Mouse (Mus musculus): ENCODE measurements around the gene Slamf6. TPM values are rescaled to one million over a fixed set of nuclear protein-coding genes. Genes with fewer than 3 reads are reported as not detected.
"Not testable (repeated sequence)": the region's sequence is repeated elsewhere in the genome, so short reads cannot be mapped to it uniquely, and the experiment has no call there.

Slamf6 gene
- polyA plus RNA-seq, 1 experiment from 2014 or later, result not detected

DNA sequence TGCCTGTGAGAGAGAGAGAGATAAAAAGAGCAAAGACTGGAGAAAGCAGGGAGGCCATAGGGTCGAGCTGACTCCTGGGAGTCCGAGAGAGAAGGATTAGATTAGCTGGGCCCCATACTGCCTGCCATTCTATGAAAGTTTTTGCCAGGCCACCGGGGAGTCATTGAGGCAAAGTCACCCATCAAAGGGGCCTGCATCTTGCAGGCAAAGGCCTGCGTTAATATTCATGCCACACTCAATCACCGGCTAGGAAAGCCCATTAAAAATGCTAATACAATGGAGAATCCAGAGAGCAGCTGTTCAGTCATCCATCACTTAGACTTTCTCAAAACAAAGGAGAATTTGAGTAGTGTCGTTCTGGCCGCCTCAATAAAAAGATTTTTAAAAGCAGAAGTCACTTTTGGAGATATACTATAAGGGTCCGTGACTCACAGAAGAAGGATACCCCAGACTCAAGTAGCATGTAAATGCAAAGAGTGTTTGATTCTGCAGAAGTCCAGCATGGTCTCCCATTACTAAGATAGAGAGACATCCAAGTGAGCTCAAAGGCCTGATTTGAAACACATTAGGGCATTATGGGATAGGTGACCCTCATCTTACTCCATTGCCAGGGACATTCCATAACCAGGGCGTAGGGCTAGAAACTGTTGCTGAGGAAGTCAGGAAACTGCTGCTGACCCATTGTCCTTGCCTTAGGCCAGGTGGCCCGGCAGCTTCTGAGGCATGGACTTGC is 53.7 kb downstream of the Slamf6 start:
- ATAC-seq, result peak; percentile 37; the same call in 1 of the 2 replicates
- no peak overlapping the region for H3K4me2 ChIP-seq (ENCODE audit: low read length)
- 23% methylated on average over 10 of the region's 10 CpGs for WGBS
- 0 out of 2 replicates have a peak, but pooled peaks cover 2% of the 10 kb centered on the region for H3K4me1 ChIP-seq (ENCODE audit: control insufficient read depth, insufficient read depth, low read depth, low read length)
- no peak overlapping the region for H3K9ac ChIP-seq (ENCODE audit: low read depth, low read length)
- H3K27ac ChIP-seq (ENCODE audit: low read depth, low read length), result no peak overlapping the region
- H3K36me3 ChIP-seq (ENCODE audit: control insufficient read depth, insufficient read depth, low read length), result no peaks in the 10 kb centered on the region
- H3K27me3 ChIP-seq (replicated peaks; ENCODE audit: control insufficient read depth, insufficient read depth, low read length), result no peaks in the 10 kb centered on the region
- H3K9me3 ChIP-seq (ENCODE audit: control insufficient read depth, low read length), result no peaks in the 10 kb centered on the region
- no peak overlapping the region for H3K4me3 ChIP-seq (ENCODE audit: low read length)

DNA sequence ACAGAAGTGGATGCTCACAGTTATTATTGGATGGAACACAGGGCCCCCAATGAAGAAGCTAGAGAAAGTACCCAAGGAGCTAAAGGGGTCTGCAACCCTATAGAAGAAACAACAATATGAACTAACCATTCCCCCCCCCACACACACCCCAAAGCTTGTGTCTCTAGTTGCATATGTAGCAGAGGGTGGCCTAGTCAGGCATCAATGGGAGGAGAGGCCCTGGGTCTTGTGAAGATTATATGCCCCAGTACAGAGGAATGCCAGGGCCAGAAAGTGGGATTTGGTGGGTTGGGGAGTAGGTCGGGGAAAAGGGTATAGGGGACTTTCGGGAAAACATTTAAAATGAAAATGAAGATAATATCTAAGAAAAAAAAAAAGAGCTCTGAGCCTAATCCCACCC is 57.0 kb downstream of the Slamf6 start:
- ATAC-seq; H3K4me1 ChIP-seq (ENCODE audit: control insufficient read depth, insufficient read depth, low read depth, low read length): not testable (repeated sequence)

DNA sequence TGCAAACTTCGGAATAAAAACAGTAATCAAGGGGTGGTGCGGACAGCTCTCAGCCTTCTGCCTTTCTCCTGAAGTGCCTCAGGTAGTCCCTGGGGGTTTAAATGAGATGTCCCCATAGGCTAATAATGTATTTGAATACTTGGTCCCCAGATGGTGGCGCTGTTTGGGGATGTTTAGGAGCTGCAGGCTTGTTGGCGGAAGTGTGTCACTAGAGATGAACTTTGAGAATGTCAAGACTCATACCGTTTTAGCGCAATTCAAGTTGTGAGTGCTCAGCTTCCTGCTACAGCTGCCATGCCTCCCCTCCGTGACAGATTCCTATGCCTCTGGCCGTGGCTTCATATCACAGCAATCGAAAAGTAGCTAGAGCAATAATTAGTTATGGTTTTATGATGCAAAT is 58.1 kb downstream of the Slamf6 start:
- Histone ChIP-seq H3K4me3 (ENCODE audit: low read length) (no peak overlapping the region), H3K27ac (ENCODE audit: low read depth, low read length) (no peak overlapping the region), H3K9me3 (ENCODE audit: control insufficient read depth, low read length) (no peaks in the 10 kb centered on the region), H3K36me3 (ENCODE audit: control insufficient read depth, insufficient read depth, low read length) (no peaks in the 10 kb centered on the region), H3K4me1 (ENCODE audit: control insufficient read depth, insufficient read depth, low read depth, low read length) (0 out of 2 replicates have a peak, but pooled peaks cover 2% of the 10 kb centered on the region), H3K4me2 (ENCODE audit: low read length) (no peak overlapping the region), H3K9ac (ENCODE audit: low read depth, low read length) (no peak overlapping the region), H3K27me3 (replicated peaks; ENCODE audit: control insufficient read depth, insufficient read depth, low read length) (no peaks in the 10 kb centered on the region)
- ATAC-seq, result no peak
- WGBS, result 91% methylated on average over 9 of the region's 9 CpGs

More for the DNA sequence above, 57.0 kb downstream of the Slamf6 start:
- not testable (repeated sequence) for H3K9me3 ChIP-seq (ENCODE audit: control insufficient read depth, low read length); H3K27ac ChIP-seq (ENCODE audit: low read depth, low read length); H3K27me3 ChIP-seq (replicated peaks; ENCODE audit: control insufficient read depth, insufficient read depth, low read length); H3K9ac ChIP-seq (ENCODE audit: low read depth, low read length); H3K4me2 ChIP-seq (ENCODE audit: low read length); H3K4me3 ChIP-seq (ENCODE audit: low read length); H3K36me3 ChIP-seq (ENCODE audit: control insufficient read depth, insufficient read depth, low read length)
- 100% methylated on average over 2 of the region's 2 CpGs for WGBS

DNA sequence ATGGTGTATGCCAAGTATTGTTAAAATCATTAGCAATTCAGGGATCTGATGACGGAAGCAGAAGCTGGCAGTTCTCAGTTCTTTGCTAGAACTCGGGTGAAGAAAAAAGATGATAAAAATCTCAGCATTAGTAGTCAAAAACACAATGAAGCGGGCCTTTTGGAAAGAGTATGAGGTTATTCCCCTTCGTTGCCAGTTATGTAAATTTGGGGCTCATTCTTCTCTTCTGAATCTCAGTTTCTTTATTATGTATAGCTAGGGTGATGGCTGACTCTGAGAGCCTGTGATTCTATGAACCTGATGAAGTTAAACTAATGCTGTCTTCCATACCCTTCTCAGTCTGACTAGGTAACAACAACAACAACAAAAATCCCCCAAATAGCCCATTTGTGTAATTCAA is 58.5 kb downstream of the Slamf6 start:
- Histone ChIP-seq H3K27me3 (replicated peaks; ENCODE audit: control insufficient read depth, insufficient read depth, low read length) (no peaks in the 10 kb centered on the region), H3K4me3 (ENCODE audit: low read length) (no peak overlapping the region), H3K9ac (ENCODE audit: low read depth, low read length) (no peak overlapping the region), H3K4me1 (ENCODE audit: control insufficient read depth, insufficient read depth, low read depth, low read length) (no peaks in the 10 kb centered on the region), H3K27ac (ENCODE audit: low read depth, low read length) (no peak overlapping the region), H3K9me3 (ENCODE audit: control insufficient read depth, low read length) (no peaks in the 10 kb centered on the region), H3K36me3 (ENCODE audit: control insufficient read depth, insufficient read depth, low read length) (no peaks in the 10 kb centered on the region), H3K4me2 (ENCODE audit: low read length) (no peak overlapping the region)
- 78% methylated on average over 4 of the region's 4 CpGs for WGBS
- no peak for ATAC-seq

DNA sequence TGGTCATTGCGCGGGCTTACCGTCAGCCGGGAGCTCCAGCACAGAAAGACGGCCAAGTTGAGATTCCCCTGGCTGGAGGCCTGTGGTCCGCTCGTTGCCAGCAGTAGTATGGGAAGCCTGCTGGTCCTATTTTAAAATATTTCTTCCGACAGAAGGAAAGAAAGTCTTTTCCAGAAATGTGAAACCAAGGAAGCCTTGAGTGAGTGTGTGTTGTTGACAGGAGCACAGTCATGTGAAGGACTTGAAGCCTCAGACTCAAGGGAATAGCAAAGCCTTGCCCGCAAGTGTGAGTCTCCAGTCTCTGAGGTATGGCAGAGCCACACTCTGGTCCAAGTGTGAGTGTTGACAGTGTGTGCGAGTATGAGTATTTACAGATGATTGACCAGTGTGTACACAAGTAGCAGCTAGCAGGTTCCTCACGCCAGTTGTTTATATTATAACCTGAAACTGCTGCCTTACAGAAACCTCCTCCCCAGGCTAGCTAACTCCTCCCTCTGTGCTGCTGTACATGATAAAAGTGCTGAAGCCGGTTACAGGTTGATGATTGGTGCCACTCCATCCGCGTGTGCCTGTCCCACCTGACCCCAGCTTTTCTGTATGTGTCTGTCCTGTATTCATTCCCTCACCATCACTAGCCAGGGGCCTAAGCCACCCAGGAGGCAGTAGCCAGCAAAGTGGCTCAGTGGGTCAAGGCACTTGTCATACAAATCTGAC is 59.7 kb downstream of the Slamf6 start:
- WGBS, result 93% methylated on average over 14 of the region's 14 CpGs
- ATAC-seq, result no peak
- Histone ChIP-seq H3K4me2 (ENCODE audit: low read length) (no peak overlapping the region), H3K9ac (ENCODE audit: low read depth, low read length) (no peak overlapping the region), H3K4me1 (ENCODE audit: control insufficient read depth, insufficient read depth, low read depth, low read length) (no peaks in the 10 kb centered on the region), H3K27ac (ENCODE audit: low read depth, low read length) (no peak overlapping the region), H3K9me3 (ENCODE audit: control insufficient read depth, low read length) (no peaks in the 10 kb centered on the region), H3K4me3 (ENCODE audit: low read length) (no peak overlapping the region), H3K27me3 (replicated peaks; ENCODE audit: control insufficient read depth, insufficient read depth, low read length) (no peaks in the 10 kb centered on the region), H3K36me3 (ENCODE audit: control insufficient read depth, insufficient read depth, low read length) (no peaks in the 10 kb centered on the region)

DNA sequence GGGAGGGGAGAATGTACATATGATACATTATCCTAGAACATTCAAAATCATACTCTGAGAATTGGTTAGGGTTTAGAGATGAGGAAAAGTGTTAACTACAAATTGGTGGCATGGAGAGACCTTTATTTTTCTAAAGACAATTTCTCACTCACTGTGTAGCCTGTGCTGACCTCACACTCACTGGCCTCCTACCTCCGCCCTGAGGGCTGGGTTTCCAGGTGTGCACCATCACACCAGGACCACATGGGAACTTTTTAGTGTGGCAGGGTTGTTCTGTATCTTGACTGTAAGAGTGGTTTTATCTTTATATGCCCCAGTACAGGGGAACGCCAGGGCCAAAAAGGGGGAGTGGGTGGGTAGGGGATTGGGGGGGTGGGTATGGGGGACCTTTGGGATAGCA is 60.6 kb downstream of the Slamf6 start:
- Histone ChIP-seq H3K4me3 (ENCODE audit: low read length) (no peak overlapping the region), H3K36me3 (ENCODE audit: control insufficient read depth, insufficient read depth, low read length) (no peaks in the 10 kb centered on the region), H3K27me3 (replicated peaks; ENCODE audit: control insufficient read depth, insufficient read depth, low read length) (no peaks in the 10 kb centered on the region), H3K27ac (ENCODE audit: low read depth, low read length) (no peak overlapping the region), H3K4me2 (ENCODE audit: low read length) (no peak overlapping the region), H3K9me3 (ENCODE audit: control insufficient read depth, low read length) (no peaks in the 10 kb centered on the region), H3K4me1 (ENCODE audit: control insufficient read depth, insufficient read depth, low read depth, low read length) (no peaks in the 10 kb centered on the region), H3K9ac (ENCODE audit: low read depth, low read length) (no peak overlapping the region)
- ATAC-seq, result no peak
- 96% methylated on average over 2 of the region's 2 CpGs for WGBS

DNA sequence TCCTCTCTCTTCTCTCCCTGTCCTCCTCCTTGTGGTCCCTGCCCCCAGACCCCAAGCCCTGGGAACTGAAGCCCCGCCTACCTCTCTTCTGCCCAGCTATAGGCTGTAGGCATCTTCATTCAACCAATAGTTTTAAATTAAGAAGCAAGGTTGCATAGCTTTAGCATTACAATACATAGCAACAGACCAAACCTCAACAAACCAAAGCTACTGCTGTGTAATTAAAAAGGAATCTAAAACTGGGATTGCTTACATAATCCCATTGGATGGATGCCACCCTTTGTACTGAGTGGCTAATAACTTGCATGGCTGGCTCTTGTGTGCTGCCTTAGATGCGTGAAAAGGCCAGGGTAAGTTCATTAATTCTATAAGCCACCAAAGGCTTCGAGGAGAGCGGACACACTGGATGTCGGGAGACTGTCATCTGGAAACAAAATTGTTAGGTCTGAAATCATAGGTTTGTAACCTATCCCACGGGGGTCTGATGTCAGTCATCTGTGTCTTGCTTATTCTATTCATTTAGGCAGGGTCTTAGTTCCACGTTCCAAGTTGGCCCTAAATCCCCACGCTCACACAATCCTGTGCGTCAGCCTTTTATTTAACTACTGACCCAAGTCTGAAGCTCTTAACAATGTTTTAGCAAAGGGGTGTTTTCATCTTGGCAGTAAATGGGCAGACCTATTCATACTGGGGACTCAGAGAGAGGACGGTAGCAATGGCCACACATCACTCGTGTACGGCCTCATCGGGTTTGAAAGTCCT is 62.8 kb downstream of the Slamf6 start:
- WGBS, result 69% methylated on average over 13 of the region's 13 CpGs
- no peak overlapping the region for H3K9ac ChIP-seq (ENCODE audit: low read depth, low read length)

DNA sequence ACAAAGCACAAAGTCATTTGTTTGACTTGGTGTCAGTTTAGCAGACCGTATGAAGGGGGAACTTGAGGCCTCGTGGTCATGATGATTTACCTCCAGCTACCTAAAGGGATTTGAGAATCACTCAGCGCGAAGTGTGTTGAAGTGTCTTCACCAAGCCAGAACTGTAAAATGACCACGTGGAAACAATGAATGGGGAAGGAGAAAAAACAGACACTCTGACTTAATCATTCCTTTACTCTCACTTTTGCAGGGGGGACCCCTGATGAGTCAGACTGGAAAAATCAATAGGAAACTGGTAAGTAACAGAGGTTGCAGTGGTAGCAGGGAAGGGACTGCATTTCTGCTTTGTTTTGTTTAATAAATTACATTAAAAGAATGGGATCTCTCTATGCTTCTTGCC is 64.9 kb downstream of the Slamf6 start:
- Histone ChIP-seq H3K4me2 (ENCODE audit: low read length) (no peak overlapping the region), H3K36me3 (ENCODE audit: control insufficient read depth, insufficient read depth, low read length) (no peaks in the 10 kb centered on the region), H3K4me3 (ENCODE audit: low read length) (no peak overlapping the region), H3K9ac (ENCODE audit: low read depth, low read length) (no peak overlapping the region), H3K27ac (ENCODE audit: low read depth, low read length) (no peak overlapping the region), H3K9me3 (ENCODE audit: control insufficient read depth, low read length) (no peaks in the 10 kb centered on the region), H3K4me1 (ENCODE audit: control insufficient read depth, insufficient read depth, low read depth, low read length) (no peaks in the 10 kb centered on the region), H3K27me3 (replicated peaks; ENCODE audit: control insufficient read depth, insufficient read depth, low read length) (no peaks in the 10 kb centered on the region)
- no peak for ATAC-seq
- 66% methylated on average over 5 of the region's 5 CpGs for WGBS

More for the DNA sequence above, 62.8 kb downstream of the Slamf6 start:
- no peaks in the 10 kb centered on the region for H3K4me1 ChIP-seq (ENCODE audit: control insufficient read depth, insufficient read depth, low read depth, low read length)
- no peaks in the 10 kb centered on the region for H3K9me3 ChIP-seq (ENCODE audit: control insufficient read depth, low read length)
- H3K27me3 ChIP-seq (replicated peaks; ENCODE audit: control insufficient read depth, insufficient read depth, low read length), result no peaks in the 10 kb centered on the region
- peak; percentile 70; the same call in 1 of the 2 replicates for ATAC-seq
- no peak overlapping the region for H3K4me2 ChIP-seq (ENCODE audit: low read length)
- no peak overlapping the region for H3K4me3 ChIP-seq (ENCODE audit: low read length)
- H3K27ac ChIP-seq (ENCODE audit: low read depth, low read length), result no peak overlapping the region
- H3K36me3 ChIP-seq (ENCODE audit: control insufficient read depth, insufficient read depth, low read length), result no peaks in the 10 kb centered on the region

DNA sequence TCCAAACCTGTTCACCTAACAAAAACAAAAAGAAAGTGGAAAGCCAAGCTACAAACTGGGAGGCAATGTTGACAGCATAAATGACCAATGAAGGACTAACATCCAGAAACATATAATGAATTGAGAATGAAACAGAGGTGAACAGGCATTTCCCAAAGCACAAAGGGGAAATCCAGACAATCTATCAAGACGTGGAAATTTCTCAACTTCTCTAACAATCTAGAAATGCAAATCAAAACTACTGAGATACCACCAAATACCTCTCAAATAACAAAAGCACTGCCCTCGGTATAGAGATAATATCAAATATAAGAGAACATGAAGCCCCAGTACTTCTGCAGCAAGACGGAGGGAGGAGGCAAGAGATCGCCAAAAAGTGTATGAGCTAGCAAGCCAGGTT is 65.4 kb downstream of the Slamf6 start:
- H3K4me3 ChIP-seq (ENCODE audit: low read length), result no peak overlapping the region
- ATAC-seq, result no peak
- 74% methylated on average over 4 of the region's 4 CpGs for WGBS
- H3K36me3 ChIP-seq (ENCODE audit: control insufficient read depth, insufficient read depth, low read length), result no peaks in the 10 kb centered on the region
- no peak overlapping the region for H3K27ac ChIP-seq (ENCODE audit: low read depth, low read length)
- no peak overlapping the region for H3K9ac ChIP-seq (ENCODE audit: low read depth, low read length)
- no peaks in the 10 kb centered on the region for H3K27me3 ChIP-seq (replicated peaks; ENCODE audit: control insufficient read depth, insufficient read depth, low read length)
- no peak overlapping the region for H3K4me2 ChIP-seq (ENCODE audit: low read length)
- no peaks in the 10 kb centered on the region for H3K9me3 ChIP-seq (ENCODE audit: control insufficient read depth, low read length)
- no peaks in the 10 kb centered on the region for H3K4me1 ChIP-seq (ENCODE audit: control insufficient read depth, insufficient read depth, low read depth, low read length)

Measured in hindbrain, embryonic 16.5 days (tissue).